Mouse (Mus musculus) CH12.LX (cell line): ENCODE results near the gene Serp2.

Experiments used
- CHD1 ChIP-seq: IDR thresholded peaks from 2 replicates; pipeline ENCODE4 v1.6.1; 2012; ENCODE audit warnings: low read depth, low read length, improper control_type of control experiment, inconsistent platforms
- CHD2 ChIP-seq: IDR thresholded peaks from 2 replicates; pipeline ENCODE4 v1.6.1; 2011; ENCODE audit warnings: low read length, improper control_type of control experiment
- ELF1 ChIP-seq: IDR thresholded peaks from 2 replicates; pipeline ENCODE4 v1.6.1; 2014; ENCODE audit warnings: low read depth, mild to moderate bottlenecking, inconsistent platforms, low read length, improper control_type of control experiment
- GABPA ChIP-seq: IDR thresholded peaks from 2 replicates; pipeline ENCODE4 v1.6.1; 2012; ENCODE audit warnings: low read depth, low read length, improper control_type of control experiment, inconsistent platforms; ENCODE audit not compliant: insufficient replicate concordance
- HCFC1 ChIP-seq: IDR thresholded peaks from 2 replicates; pipeline ENCODE4 v1.6.1; 2012; ENCODE audit warnings: low read depth, mild to moderate bottlenecking, inconsistent platforms, low read length, improper control_type of control experiment
- IRF4 ChIP-seq: IDR thresholded peaks from 2 replicates; pipeline ENCODE4 v1.6.1; 2014; ENCODE audit warnings: low read depth, mild to moderate bottlenecking, inconsistent platforms, low read length, improper control_type of control experiment
- SIN3A ChIP-seq: IDR thresholded peaks from 2 replicates; pipeline ENCODE4 v1.6.1; 2012; ENCODE audit warnings: low read length, improper control_type of control experiment, inconsistent platforms
- TBP ChIP-seq: conservative IDR thresholded peaks from 2 replicates; pipeline ENCODE4 v1.6.1; 2011; ENCODE audit warnings: low read depth, low read length, improper control_type of control experiment
- USF1 ChIP-seq: IDR thresholded peaks from 2 replicates; pipeline ENCODE4 v1.6.1; 2014; ENCODE audit warnings: low read depth, mild to moderate bottlenecking, inconsistent platforms, low read length, improper control_type of control experiment
- USF2 ChIP-seq: conservative IDR thresholded peaks from 2 replicates; pipeline ENCODE4 v1.6.1; 2011; ENCODE audit warnings: low read depth, low read length, improper control_type of control experiment
- ZNF384 ChIP-seq: IDR thresholded peaks from 2 replicates; pipeline ENCODE4 v1.6.1; 2012; ENCODE audit warnings: low read depth, low read length, improper control_type of control experiment, inconsistent platforms

- TF ChIP-seq SIN3A (no peak), ELF1 (no peak), CHD1 (no peak), GABPA (no peak), ZNF384 (no peak), USF1 (no peak), IRF4 (no peak), USF2 (no peak), HCFC1 (no peak), TBP (no peak), CHD2 (no peak)
Observed at GRCm38 (mm10) chr14:76505101-76505438, 51.6 kb downstream of the Serp2 start.
